Mouse (Mus musculus) common myeloid progenitor, adult 5-6 weeks (primary cell): ENCODE data around the gene Klhl42. TPM values are rescaled to one million over a fixed set of nuclear protein-coding genes. Genes with fewer than 3 reads are reported as not detected.

ENCODE experiments used
- ATAC-seq: replicated peaks from 2 replicates; pipeline ENCODE4 v1.8.0; 2016; ENCODE audit warnings: low read depth, mild to moderate bottlenecking, moderate TSS enrichment, inconsistent platforms; ENCODE audit not compliant: poor library complexity, severe bottlenecking
- total RNA-seq: library from RNA; stranded (forward); fragments of 200-1000, 187-1606 nt; gene quantifications from 2 replicates; pipeline ENCODE4 v1.2.3, GENCODE M21; 2017

Klhl42 gene
- total RNA-seq, 1 experiment from 2014 or later, result 9.9 TPM

- ATAC-seq, result no peak
Measured at GRCm38 (mm10) chr6:147144664-147145063, 53.5 kb downstream of the Klhl42 start.

GRCm38 (mm10) chr6:147145277-147145676 lies 54.1 kb downstream of the Klhl42 start:
- no peak; the same call in 1 of the 2 replicates for ATAC-seq

GRCm38 (mm10) chr6:147145753-147146152 lies 54.6 kb downstream of the Klhl42 start:
- ATAC-seq, result no peak

GRCm38 (mm10) chr6:147151069-147151468 lies 59.9 kb downstream of the Klhl42 start:
- no peak for ATAC-seq

- no peak for ATAC-seq
Measured at GRCm38 (mm10) chr6:147151839-147152238, 60.7 kb downstream of the Klhl42 start.

GRCm38 (mm10) chr6:147155085-147155484 lies 63.9 kb downstream of the Klhl42 start:
- no peak for ATAC-seq

GRCm38 (mm10) chr6:147161818-147162584 lies 70.8 kb downstream of the Klhl42 start:
- ATAC-seq, result no peak

Other genes starting within 250 kb of the Klhl42 start
- gene Smco2, start 241.3 kb upstream of the Klhl42 start, total RNA-seq, result not detected in 2 replicates
- 12.2 and 14.4 TPM in 2 replicates for gene Ppfibp1, start 202.9 kb upstream of the Klhl42 start, total RNA-seq
- gene 1700034J05Rik, start 137.0 kb upstream of the Klhl42 start, total RNA-seq, result not detected in 2 replicates
- gene Rep15, start 58.8 kb upstream of the Klhl42 start, total RNA-seq, result not detected in 2 replicates
- gene Mrps35, start 48.6 kb upstream of the Klhl42 start, total RNA-seq, result 66.5 and 103 TPM in 2 replicates
- gene Mansc4, start 4.3 kb upstream of the Klhl42 start, total RNA-seq, result not detected in 2 replicates
- gene Pthlh, start 172.8 kb downstream of the Klhl42 start, total RNA-seq, result not detected in 2 replicates